Mouse (Mus musculus) embryo, embryonic 11 days (tissue): ENCODE results near the gene Arsj.

Experiments used
- DNase-seq: peaks from one replicate; pipeline ENCODE4 v3.0.0-alpha.2; 2015

The Arsj gene

GRCm38 (mm10) chr3:126363568-126364505 lies at the start of gene Arsj:
TSS of gene Arsj (plus strand) at chr3:126363684.
- peak; percentile 65 for DNase-seq

DNA sequence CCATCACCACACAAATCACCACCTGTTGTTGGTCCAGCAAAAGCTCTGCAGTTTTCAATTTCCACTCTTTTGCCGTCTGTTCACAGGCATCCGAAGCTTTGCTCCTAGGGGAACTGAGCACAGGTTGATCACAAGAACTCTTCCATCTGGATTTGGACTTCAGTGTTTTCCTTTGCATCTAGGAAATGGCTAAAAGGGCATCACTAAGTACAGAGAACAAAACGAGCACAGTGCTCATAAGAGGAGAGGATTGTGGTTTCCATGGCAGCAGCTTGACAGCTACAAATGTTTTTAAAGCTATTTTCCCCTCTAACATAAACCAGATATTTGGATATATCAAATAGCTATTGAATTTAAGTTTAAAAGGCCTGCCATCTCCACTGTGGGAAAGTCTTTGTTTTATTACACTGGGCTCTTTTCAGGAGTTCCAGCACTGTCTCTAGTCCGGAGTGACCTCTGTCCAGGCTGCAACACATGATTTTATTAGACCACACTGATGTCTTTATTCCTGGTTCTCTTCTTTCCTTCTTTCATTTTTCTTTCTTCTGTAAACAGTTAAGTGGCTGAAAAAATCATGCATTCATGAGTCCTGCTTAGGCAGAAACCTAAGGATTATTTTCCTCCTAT lies 38.5 kb upstream of the Arsj start:
- DNase-seq = peak; percentile 4

GRCm38 (mm10) chr3:126325891-126326627 lies 37.4 kb upstream of the Arsj start:
- DNase-seq = no peak

- no peak for DNase-seq
Measured at GRCm38 (mm10) chr3:126326628-126327325, 36.7 kb upstream of the Arsj start.

- DNase-seq = no peak
Measured at GRCm38 (mm10) chr3:126335329-126335728, 28.2 kb upstream of the Arsj start.

DNA sequence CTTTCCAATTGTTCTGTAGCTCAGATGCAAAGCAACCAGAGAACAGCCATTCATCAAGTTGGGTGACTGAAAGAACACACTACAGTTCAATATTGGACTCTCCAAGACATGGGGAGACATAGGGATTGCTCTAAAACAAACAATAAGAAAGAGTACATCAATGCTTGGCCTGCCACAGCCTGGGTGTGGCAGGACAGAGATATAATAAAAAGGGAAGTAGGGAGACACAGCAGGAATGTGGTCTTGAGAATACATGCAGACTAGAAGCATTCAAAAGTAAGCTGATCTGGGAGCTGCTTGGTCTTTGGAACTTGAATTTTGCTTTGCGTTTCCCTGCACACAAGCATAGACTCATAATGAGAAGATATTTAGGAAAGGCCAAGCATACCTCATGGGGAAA lies 18.7 kb upstream of the Arsj start:
- DNase-seq = no peak

DNA sequence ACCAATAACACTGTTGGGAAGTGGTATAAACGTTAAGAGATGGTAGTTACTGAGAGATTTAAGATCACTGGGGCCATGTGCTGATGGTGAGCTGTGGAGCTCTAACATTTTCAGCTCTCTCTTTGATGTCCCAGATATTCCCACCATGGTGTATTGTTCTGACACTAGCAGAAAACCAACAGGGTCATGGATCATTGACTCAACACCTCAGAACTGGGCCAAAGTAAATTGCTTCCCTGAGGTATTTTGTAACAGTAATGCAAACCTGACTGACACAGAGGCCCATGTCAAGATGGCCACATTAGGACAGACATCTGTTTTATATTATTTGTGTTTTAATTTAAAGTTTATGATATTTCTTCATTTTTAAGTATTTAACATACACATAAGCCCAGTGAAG lies 3.7 kb upstream of the Arsj start:
- no peak for DNase-seq

- no peak for DNase-seq
Measured at GRCm38 (mm10) chr3:126362392-126362791, 1.1 kb upstream of the Arsj start.

GRCm38 (mm10) chr3:126362931-126363525 lies 456 bp upstream of the Arsj start:
- DNase-seq = no peak

DNA sequence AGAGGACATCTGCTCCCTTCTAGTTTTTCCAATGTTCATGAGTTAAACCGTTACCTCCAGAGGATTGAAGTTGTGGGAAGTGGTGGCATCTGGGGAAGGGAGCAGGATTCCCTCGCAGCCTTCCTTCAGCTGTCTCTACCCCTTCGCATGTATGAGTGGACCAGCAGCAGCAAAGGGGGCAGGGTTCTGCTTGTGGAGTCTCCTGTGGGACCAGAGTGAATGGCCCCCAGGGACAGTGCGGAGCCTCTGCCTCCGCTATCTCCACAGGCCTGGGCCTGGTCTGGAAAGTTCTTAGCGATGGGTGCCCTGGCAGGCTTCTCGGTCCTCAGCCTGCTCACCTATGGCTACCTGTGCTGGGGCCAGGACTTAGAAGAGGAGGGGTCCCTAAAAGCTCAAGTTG lies 1.1 kb downstream of the Arsj start:
- DNase-seq = no peak

DNA sequence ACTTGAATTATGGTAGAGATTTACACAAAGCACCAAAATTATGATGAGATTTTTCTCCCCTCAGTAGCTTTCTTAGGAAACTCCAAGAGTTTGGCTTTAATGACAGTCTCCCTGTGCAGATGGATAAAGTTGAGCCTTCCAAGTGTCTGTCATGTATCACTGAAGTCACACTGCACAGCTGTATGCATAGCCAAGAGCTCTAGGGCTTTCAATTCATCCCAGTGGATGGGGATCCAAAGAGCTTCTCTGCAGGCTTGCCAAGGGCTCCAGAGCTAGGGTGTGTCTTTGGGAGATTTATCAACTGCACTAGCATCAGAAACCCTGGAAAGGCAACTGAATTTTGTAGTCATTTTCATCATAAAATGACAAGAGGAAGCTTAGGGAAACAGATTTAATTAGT lies 7.1 kb downstream of the Arsj start:
- DNase-seq = no peak

- peak; percentile 23 for DNase-seq
Measured at GRCm38 (mm10) chr3:126372815-126373545, 9.5 kb downstream of the Arsj start.

- no peak for DNase-seq
Measured at GRCm38 (mm10) chr3:126373721-126374120, 10.2 kb downstream of the Arsj start.

- no peak for DNase-seq
Measured at GRCm38 (mm10) chr3:126379252-126379651, 15.8 kb downstream of the Arsj start.

DNA sequence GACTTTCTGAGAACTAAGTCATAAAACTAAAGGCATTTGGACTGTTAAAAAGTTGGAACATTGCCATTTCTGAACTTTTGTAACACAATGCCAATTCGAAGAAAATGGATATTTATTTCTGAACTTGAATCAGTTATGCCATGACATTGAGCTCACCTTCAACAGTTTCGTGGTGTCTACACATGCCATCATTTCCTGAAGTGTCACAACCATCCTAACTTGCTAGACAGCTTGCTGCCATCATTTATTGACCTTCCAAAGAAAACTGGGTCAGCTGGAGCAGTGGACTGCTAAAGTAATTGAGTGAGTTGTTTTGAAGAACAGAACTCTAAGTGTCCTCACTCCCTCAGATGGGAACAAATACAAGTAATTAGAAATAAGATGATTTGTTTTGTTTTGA lies 16.2 kb downstream of the Arsj start:
- DNase-seq = no peak

- DNase-seq = no peak
Measured at GRCm38 (mm10) chr3:126383276-126383675, 19.8 kb downstream of the Arsj start.

GRCm38 (mm10) chr3:126384657-126385438 lies 21.4 kb downstream of the Arsj start:
- no peak for DNase-seq

DNA sequence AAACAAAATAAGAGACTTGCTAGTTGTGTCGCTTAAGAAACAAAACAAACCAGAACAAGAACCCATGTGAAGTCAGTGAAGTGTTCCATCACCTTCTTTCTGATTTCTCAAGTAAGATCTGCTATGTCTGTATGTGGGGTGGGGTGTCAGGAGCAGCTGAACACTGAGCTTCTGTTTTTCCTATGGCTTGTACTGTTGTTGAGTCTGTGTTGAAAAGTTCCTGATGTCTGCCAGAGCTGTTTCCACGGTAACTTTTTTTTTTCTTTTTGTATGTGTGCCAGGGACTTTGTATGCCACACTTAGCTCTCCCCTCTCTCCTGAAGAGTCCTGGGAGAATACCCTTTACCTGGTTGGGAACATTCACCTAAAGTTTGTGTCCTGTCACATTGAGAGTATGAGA lies 34.0 kb downstream of the Arsj start:
- DNase-seq = no peak

- DNase-seq = no peak
Measured at GRCm38 (mm10) chr3:126397985-126398630, 34.6 kb downstream of the Arsj start.

GRCm38 (mm10) chr3:126400726-126401125 lies 37.2 kb downstream of the Arsj start:
- DNase-seq = no peak
